Mouse (Mus musculus) stomach, embryonic 16.5 days (tissue): ENCODE results near the gene Epb41l3. TPM values are rescaled to one million over a fixed set of nuclear protein-coding genes. Genes with fewer than 3 reads are reported as not detected.

ENCODE experiments used
- ATAC-seq: fragments of 200-750 bp; cut with Nextera tagmentation; 2 replicates; pipeline ENCODE4 v1.8.0; 2017; ENCODE audit warnings: moderate number of reproducible peaks, moderate TSS enrichment; ENCODE audit not compliant: insufficient read depth, low FRiP score
- H3K27ac ChIP-seq: fragments of 300-500 bp; sonication (generic); 2 replicates; pipeline ENCODE4 v1.5.1; 2014; ENCODE audit warnings: low read length
- H3K27me3 ChIP-seq: fragments of 300-500 bp; sonication (generic); 2 replicates; pipeline ENCODE4 v1.6.1; 2014; ENCODE audit warnings: low read length, control low read depth, mixed read lengths; ENCODE audit not compliant: control insufficient read depth, insufficient read depth
- H3K36me3 ChIP-seq: fragments of 300-500 bp; sonication (generic); 2 replicates; pipeline ENCODE4 v1.6.1; 2014; ENCODE audit warnings: low read length; ENCODE audit not compliant: control insufficient read depth, insufficient read depth
- H3K4me1 ChIP-seq: fragments of 300-500 bp; sonication (generic); 2 replicates; pipeline ENCODE4 v1.6.1; 2014; ENCODE audit warnings: low read length, control low read depth, mixed read lengths; ENCODE audit not compliant: control insufficient read depth, insufficient read depth
- H3K4me2 ChIP-seq: fragments of 300-500 bp; sonication (generic); 2 replicates; pipeline ENCODE4 v1.6.1; 2014; ENCODE audit warnings: low read depth, low read length, mixed read lengths
- H3K4me3 ChIP-seq: fragments of 300-500 bp; sonication (generic); replicated peaks from 2 replicates; pipeline ENCODE4 v1.5.1; 2014; ENCODE audit warnings: mild to moderate bottlenecking, low read length
- H3K9ac ChIP-seq: fragments of 300-500 bp; sonication (generic); 2 replicates; pipeline ENCODE4 v1.6.1; 2014; ENCODE audit warnings: low read length
- H3K9me3 ChIP-seq: fragments of 300-500 bp; sonication (generic); replicated peaks from 2 replicates; pipeline ENCODE4 v1.6.1; 2016; ENCODE audit warnings: low read length, control low read depth; ENCODE audit not compliant: control insufficient read depth
- WGBS: fragments of 180-500 bp; shearing (Covaris S2); extraction: QIAGEN DNeasy Blood & Tissue Kit; methylation state at CpG from one replicate; pipeline ENCODE4 v1.1.7; 2014; 5-methylcytosine and 5-hydroxymethylcytosine counted together
- polyA plus RNA-seq: library from polyadenylated mRNA; unstranded; fragments of >200 nt; fragmentation: Nextera tagmentation; extraction: Ambion mirVana; gene quantifications from 2 replicates; pipeline ENCODE4 v1.2.1, GENCODE M21; 2015

Gene Epb41l3
- polyA plus RNA-seq, 1 experiment from 2014 or later: 56.1 TPM

GRCm38 (mm10) chr17:69067937-69068739 is 7.3 kb upstream of the Epb41l3 start:
- Histone ChIP-seq H3K9ac (no peak overlapping the region), H3K4me1 (no peaks in the 10 kb centered on the region), H3K36me3 (no peaks in the 10 kb centered on the region), H3K4me3 (no peak overlapping the region), H3K27ac (no peak overlapping the region), H3K9me3 (no peaks in the 10 kb centered on the region), H3K4me2 (no peak overlapping the region), H3K27me3 (no peaks in the 10 kb centered on the region)
- 36% methylated on average over 11 of the region's 11 CpGs for WGBS
- no peak for ATAC-seq

GRCm38 (mm10) chr17:69074095-69074494 is 1.4 kb upstream of the Epb41l3 start:
- Histone ChIP-seq H3K9me3 (no peaks in the 10 kb centered on the region), H3K27ac (no peak overlapping the region), H3K4me1 (peaks cover 12% of the 10 kb centered on the region; the same call in 1 of the 2 replicates), H3K36me3 (no peaks in the 10 kb centered on the region), H3K9ac (no peak overlapping the region), H3K27me3 (peaks cover 33% of the 10 kb centered on the region), H3K4me3 (no peak overlapping the region), H3K4me2 (no peak overlapping the region)
- WGBS: 72% methylated on average over 4 of the region's 4 CpGs
- ATAC-seq: no peak

GRCm38 (mm10) chr17:69076238-69076625 is 749 bp downstream of the Epb41l3 start:
- H3K27me3 ChIP-seq: peaks cover 33% of the 10 kb centered on the region
- H3K36me3 ChIP-seq: no peaks in the 10 kb centered on the region
- ATAC-seq: peak; percentile 61; the same call in 1 of the 2 replicates
- H3K9ac ChIP-seq: peak overlapping the region; percentile 68
- peak overlapping the region; percentile 63 for H3K4me3 ChIP-seq
- under 1% methylated on average over 28 of the region's 28 CpGs for WGBS
- no peak overlapping the region for H3K27ac ChIP-seq
- H3K9me3 ChIP-seq: no peaks in the 10 kb centered on the region
- H3K4me1 ChIP-seq: peaks cover 12% of the 10 kb centered on the region; the same call in 1 of the 2 replicates
- peak overlapping the region; percentile 100 for H3K4me2 ChIP-seq

GRCm38 (mm10) chr17:69076747-69077543 is 1.5 kb downstream of the Epb41l3 start:
- Histone ChIP-seq H3K36me3 (no peaks in the 10 kb centered on the region), H3K9me3 (no peaks in the 10 kb centered on the region), H3K4me3 (peak overlapping the region; percentile 63), H3K27ac (no peak overlapping the region), H3K4me2 (peak overlapping the region; percentile 100), H3K9ac (peak overlapping the region; percentile 68), H3K4me1 (peaks cover 12% of the 10 kb centered on the region; the same call in 1 of the 2 replicates), H3K27me3 (peaks cover 33% of the 10 kb centered on the region)
- 6% methylated on average over 25 of the region's 25 CpGs for WGBS
- no peak for ATAC-seq

- Histone ChIP-seq H3K9me3 (no peaks in the 10 kb centered on the region), H3K9ac (peak overlapping the region; percentile 53), H3K27ac (no peak overlapping the region), H3K4me2 (peak overlapping the region; percentile 100), H3K36me3 (no peaks in the 10 kb centered on the region), H3K27me3 (peaks cover 33% of the 10 kb centered on the region), H3K4me1 (peaks cover 12% of the 10 kb centered on the region; the same call in 1 of the 2 replicates), H3K4me3 (peak overlapping the region; percentile 63)
- WGBS: 25% methylated on average over 11 of the region's 11 CpGs
- ATAC-seq: no peak
Measured at GRCm38 (mm10) chr17:69077544-69077920, 2.0 kb downstream of the Epb41l3 start.

- 88% methylated on average over 7 of the region's 7 CpGs for WGBS
- no peaks in the 10 kb centered on the region for H3K9me3 ChIP-seq
- no peaks in the 10 kb centered on the region for H3K4me1 ChIP-seq
- H3K4me3 ChIP-seq: no peak overlapping the region
- no peak overlapping the region for H3K4me2 ChIP-seq
- ATAC-seq: no peak
- no peak overlapping the region for H3K9ac ChIP-seq
- peaks cover 12% of the 10 kb centered on the region for H3K27me3 ChIP-seq
- no peak overlapping the region for H3K27ac ChIP-seq
- H3K36me3 ChIP-seq: no peaks in the 10 kb centered on the region
Measured at GRCm38 (mm10) chr17:69082316-69082715, 6.8 kb downstream of the Epb41l3 start.

GRCm38 (mm10) chr17:69091618-69092017 is 16.1 kb downstream of the Epb41l3 start:
- Histone ChIP-seq H3K4me2 (no peak overlapping the region), H3K4me1 (no peaks in the 10 kb centered on the region), H3K4me3 (no peak overlapping the region), H3K27ac (no peak overlapping the region), H3K9me3 (no peaks in the 10 kb centered on the region), H3K36me3 (no peaks in the 10 kb centered on the region), H3K9ac (no peak overlapping the region), H3K27me3 (no peaks in the 10 kb centered on the region)
- WGBS: 90% methylated on average over 3 of the region's 3 CpGs
- ATAC-seq: no peak

- Histone ChIP-seq H3K27me3 (no peaks in the 10 kb centered on the region), H3K9ac (no peak overlapping the region), H3K27ac (no peak overlapping the region), H3K4me3 (no peak overlapping the region), H3K4me1 (no peaks in the 10 kb centered on the region), H3K36me3 (no peaks in the 10 kb centered on the region), H3K9me3 (no peaks in the 10 kb centered on the region), H3K4me2 (no peak overlapping the region)
- 87% methylated on average over 4 of the region's 4 CpGs for WGBS
- no peak for ATAC-seq
Measured at GRCm38 (mm10) chr17:69097068-69097467, 21.6 kb downstream of the Epb41l3 start.

- Histone ChIP-seq H3K4me1 (no peaks in the 10 kb centered on the region), H3K9me3 (no peaks in the 10 kb centered on the region), H3K4me2 (no peak overlapping the region), H3K27me3 (no peaks in the 10 kb centered on the region), H3K36me3 (no peaks in the 10 kb centered on the region), H3K9ac (no peak overlapping the region), H3K4me3 (no peak overlapping the region), H3K27ac (no peak overlapping the region)
- ATAC-seq: no peak
- 64% methylated on average over 7 of the region's 7 CpGs for WGBS
Measured at GRCm38 (mm10) chr17:69097955-69098354, 22.5 kb downstream of the Epb41l3 start.
